Mouse (Mus musculus) kidney, embryonic 16.5 days (tissue): ENCODE measurements at regions not wholly inside any gene's neighbourhood (a gene's known extent, or its start where the extent isn't known, plus 50 kb on each side); places are given as distances from the start of the nearest gene placed in this dataset.

ENCODE experiments used
- ATAC-seq: fragments of 200-750 bp; cut with Nextera tagmentation; 2 replicates; pipeline ENCODE4 v1.8.0; 2017; ENCODE audit warnings: moderate TSS enrichment; ENCODE audit not compliant: low FRiP score, low TSS enrichment
- H3K27ac ChIP-seq: fragments of 300-500 bp; sonication (generic); 2 replicates; pipeline ENCODE4 v1.5.1; 2014; ENCODE audit warnings: low read length
- H3K27me3 ChIP-seq: fragments of 300-500 bp; sonication (generic); 2 replicates; pipeline ENCODE4 v1.6.1; 2014; ENCODE audit warnings: low read length, control low read depth, mixed read lengths; ENCODE audit not compliant: insufficient read depth
- H3K36me3 ChIP-seq: fragments of 300-500 bp; sonication (generic); 2 replicates; pipeline ENCODE4 v1.6.1; 2014; ENCODE audit warnings: low read length, control low read depth, mixed read lengths; ENCODE audit not compliant: insufficient read depth
- H3K4me1 ChIP-seq: fragments of 300-500 bp; sonication (generic); 2 replicates; pipeline ENCODE4 v1.6.1; 2014; ENCODE audit warnings: low read length, control low read depth, mixed read lengths; ENCODE audit not compliant: insufficient read depth
- H3K4me2 ChIP-seq: fragments of 300-500 bp; sonication (generic); replicated peaks from 2 replicates; pipeline ENCODE4 v1.6.1; 2014; ENCODE audit warnings: low read depth, low read length
- H3K4me3 ChIP-seq: fragments of 300-500 bp; sonication (generic); 2 replicates; pipeline ENCODE4 v1.5.1; 2014; ENCODE audit warnings: mild to moderate bottlenecking, low read length
- H3K9ac ChIP-seq: fragments of 300-500 bp; sonication (generic); replicated peaks from 2 replicates; pipeline ENCODE4 v1.6.1; 2014; ENCODE audit warnings: low read length
- H3K9me3 ChIP-seq: fragments of 300-500 bp; sonication (generic); 2 replicates; pipeline ENCODE4 v1.6.1; 2016; ENCODE audit warnings: low read length, control low read depth
- WGBS: fragments of 180-500 bp; shearing (Covaris S2); extraction: QIAGEN DNeasy Blood & Tissue Kit; methylation state at CpG from one replicate; pipeline ENCODE4 v1.1.7; 2014; 5-methylcytosine and 5-hydroxymethylcytosine counted together

GRCm38 (mm10) chr9:91130111-91130720, 232.0 kb upstream of the Zic4 start:
- 73% methylated on average over 13 of the region's 13 CpGs for WGBS
- Histone ChIP-seq H3K9me3 (no peaks in the 10 kb centered on the region), H3K4me1 (no peaks in the 10 kb centered on the region), H3K27ac (no peak overlapping the region), H3K4me3 (no peak overlapping the region), H3K4me2 (no peak overlapping the region), H3K27me3 (no peaks in the 10 kb centered on the region), H3K9ac (no peak overlapping the region), H3K36me3 (no peaks in the 10 kb centered on the region)
- no peak for ATAC-seq

- Histone ChIP-seq H3K27ac (no peak overlapping the region), H3K9ac (no peak overlapping the region), H3K9me3 (no peaks in the 10 kb centered on the region), H3K4me1 (no peaks in the 10 kb centered on the region), H3K27me3 (no peaks in the 10 kb centered on the region), H3K36me3 (no peaks in the 10 kb centered on the region), H3K4me3 (no peak overlapping the region), H3K4me2 (no peak overlapping the region)
- no peak for ATAC-seq
- WGBS: 72% methylated on average over 7 of the region's 7 CpGs
Measured at GRCm38 (mm10) chr9:91131415-91132255, 230.6 kb upstream of the Zic4 start.

- ATAC-seq: no peak
- Histone ChIP-seq H3K9ac (no peak overlapping the region), H3K36me3 (no peaks in the 10 kb centered on the region), H3K27me3 (no peaks in the 10 kb centered on the region), H3K4me2 (no peak overlapping the region), H3K4me1 (no peaks in the 10 kb centered on the region), H3K9me3 (no peaks in the 10 kb centered on the region), H3K4me3 (no peak overlapping the region), H3K27ac (no peak overlapping the region)
- WGBS: 77% methylated on average over 1 of the region's 1 CpGs
Measured at GRCm38 (mm10) chr9:91132531-91132930, 229.7 kb upstream of the Zic4 start.

GRCm38 (mm10) chr9:91133256-91133920, 228.8 kb upstream of the Zic4 start:
- Histone ChIP-seq H3K27ac (no peak overlapping the region), H3K4me3 (no peak overlapping the region), H3K27me3 (no peaks in the 10 kb centered on the region), H3K4me1 (no peaks in the 10 kb centered on the region), H3K4me2 (no peak overlapping the region), H3K9me3 (no peaks in the 10 kb centered on the region), H3K36me3 (no peaks in the 10 kb centered on the region), H3K9ac (no peak overlapping the region)
- ATAC-seq: no peak
- WGBS: 84% methylated on average over 3 of the region's 3 CpGs

GRCm38 (mm10) chr9:91134325-91134724, 227.9 kb upstream of the Zic4 start:
- WGBS: 94% methylated on average over 1 of the region's 1 CpGs
- Histone ChIP-seq H3K27ac (no peak overlapping the region), H3K27me3 (no peaks in the 10 kb centered on the region), H3K4me1 (no peaks in the 10 kb centered on the region), H3K9ac (no peak overlapping the region), H3K9me3 (no peaks in the 10 kb centered on the region), H3K36me3 (no peaks in the 10 kb centered on the region), H3K4me2 (no peak overlapping the region), H3K4me3 (no peak overlapping the region)
- no peak for ATAC-seq

GRCm38 (mm10) chr9:91135107-91135506, 227.1 kb upstream of the Zic4 start:
- H3K4me1 ChIP-seq: no peaks in the 10 kb centered on the region
- no peak overlapping the region for H3K4me3 ChIP-seq
- ATAC-seq: no peak
- H3K27ac ChIP-seq: no peak overlapping the region
- no peak overlapping the region for H3K4me2 ChIP-seq
- H3K9ac ChIP-seq: no peak overlapping the region
- no peaks in the 10 kb centered on the region for H3K27me3 ChIP-seq
- 84% methylated on average over 2 of the region's 2 CpGs for WGBS
- no peaks in the 10 kb centered on the region for H3K9me3 ChIP-seq
- no peaks in the 10 kb centered on the region for H3K36me3 ChIP-seq

- 59% methylated on average over 1 of the region's 1 CpGs for WGBS
- H3K9ac ChIP-seq: no peak overlapping the region
- no peaks in the 10 kb centered on the region for H3K27me3 ChIP-seq
- ATAC-seq: no peak
- H3K27ac ChIP-seq: no peak overlapping the region
- no peak overlapping the region for H3K4me2 ChIP-seq
- no peaks in the 10 kb centered on the region for H3K36me3 ChIP-seq
- H3K4me3 ChIP-seq: no peak overlapping the region
- H3K4me1 ChIP-seq: no peaks in the 10 kb centered on the region
- H3K9me3 ChIP-seq: no peaks in the 10 kb centered on the region
Measured at GRCm38 (mm10) chr9:91140651-91141050, 221.6 kb upstream of the Zic4 start.

- Histone ChIP-seq H3K9me3 (no peaks in the 10 kb centered on the region), H3K27ac (no peak overlapping the region), H3K4me2 (no peak overlapping the region), H3K27me3 (no peaks in the 10 kb centered on the region), H3K36me3 (no peaks in the 10 kb centered on the region), H3K4me1 (no peaks in the 10 kb centered on the region), H3K9ac (no peak overlapping the region), H3K4me3 (no peak overlapping the region)
- ATAC-seq: no peak
- WGBS: 91% methylated on average over 11 of the region's 11 CpGs
Measured at GRCm38 (mm10) chr9:91151893-91152292, 210.3 kb upstream of the Zic4 start.

GRCm38 (mm10) chr9:91159311-91159710, 202.9 kb upstream of the Zic4 start:
- H3K4me1 ChIP-seq: no peaks in the 10 kb centered on the region
- WGBS: 74% methylated on average over 2 of the region's 2 CpGs
- H3K36me3 ChIP-seq: no peaks in the 10 kb centered on the region
- no peak for ATAC-seq
- no peak overlapping the region for H3K27ac ChIP-seq
- H3K4me3 ChIP-seq: no peak overlapping the region
- no peaks in the 10 kb centered on the region for H3K9me3 ChIP-seq
- no peak overlapping the region for H3K9ac ChIP-seq
- no peak overlapping the region for H3K4me2 ChIP-seq
- no peaks in the 10 kb centered on the region for H3K27me3 ChIP-seq

- Histone ChIP-seq H3K4me3 (no peak overlapping the region), H3K4me2 (no peak overlapping the region), H3K9ac (no peak overlapping the region), H3K4me1 (no peaks in the 10 kb centered on the region), H3K27ac (no peak overlapping the region), H3K27me3 (no peaks in the 10 kb centered on the region), H3K9me3 (no peaks in the 10 kb centered on the region), H3K36me3 (no peaks in the 10 kb centered on the region)
- no peak for ATAC-seq
Measured at GRCm38 (mm10) chr9:91167871-91168270, 194.3 kb upstream of the Zic4 start.
